Mouse (Mus musculus): Measurements from ENCODE around the gene Ptrh1. TPM values are rescaled to one million over a fixed set of nuclear protein-coding genes. Genes with fewer than 3 reads are reported as not detected.

Ptrh1 gene
- polyA plus RNA-seq, 1 experiment from 2014 or later: 3.3 TPM

- Histone ChIP-seq H3K4me1 (no peaks in the 10 kb centered on the region), H3K36me3 (peaks cover 19% of the 10 kb centered on the region; the same call in 1 of the 2 replicates), H3K9me3 (no peaks in the 10 kb centered on the region), H3K4me3 (no peak overlapping the region), H3K4me2 (replicated peaks) (no peak overlapping the region), H3K9ac (no peak overlapping the region), H3K27me3 (no peaks in the 10 kb centered on the region), H3K27ac (no peak overlapping the region)
- no peak for ATAC-seq (ENCODE audit: insufficient number of reproducible peaks, insufficient read depth, low FRiP score, low TSS enrichment)
- 92% methylated on average over 14 of the region's 14 CpGs for WGBS
Measured at GRCm38 (mm10) chr2:32808816-32809566, 33.4 kb downstream of the Ptrh1 start.

- Histone ChIP-seq H3K36me3 (peaks cover 20% of the 10 kb centered on the region; the same call in 1 of the 2 replicates), H3K9me3 (no peaks in the 10 kb centered on the region), H3K4me2 (replicated peaks) (no peak overlapping the region), H3K27ac (no peak overlapping the region), H3K4me3 (no peak overlapping the region), H3K4me1 (no peaks in the 10 kb centered on the region), H3K9ac (no peak overlapping the region), H3K27me3 (no peaks in the 10 kb centered on the region)
- 77% methylated on average over 8 of the region's 8 CpGs for WGBS
- no peak for ATAC-seq (ENCODE audit: insufficient number of reproducible peaks, insufficient read depth, low FRiP score, low TSS enrichment)
Measured at GRCm38 (mm10) chr2:32811959-32812358, 36.4 kb downstream of the Ptrh1 start.

GRCm38 (mm10) chr2:32816497-32816896, 40.9 kb downstream of the Ptrh1 start:
- no peaks in the 10 kb centered on the region for H3K27me3 ChIP-seq
- peaks cover 20% of the 10 kb centered on the region; the same call in 1 of the 2 replicates for H3K36me3 ChIP-seq
- H3K4me3 ChIP-seq: no peak overlapping the region
- ATAC-seq (ENCODE audit: insufficient number of reproducible peaks, insufficient read depth, low FRiP score, low TSS enrichment): no peak
- H3K27ac ChIP-seq: no peak overlapping the region
- no peak overlapping the region for H3K9ac ChIP-seq
- no peak overlapping the region for H3K4me2 ChIP-seq (replicated peaks)
- 96% methylated on average over 2 of the region's 2 CpGs for WGBS
- H3K4me1 ChIP-seq: no peaks in the 10 kb centered on the region
- no peaks in the 10 kb centered on the region for H3K9me3 ChIP-seq

- Histone ChIP-seq H3K4me3 (no peak overlapping the region), H3K27ac (no peak overlapping the region), H3K4me2 (replicated peaks) (no peak overlapping the region), H3K4me1 (no peaks in the 10 kb centered on the region), H3K36me3 (peaks cover 18% of the 10 kb centered on the region; the same call in 1 of the 2 replicates), H3K9me3 (no peaks in the 10 kb centered on the region), H3K27me3 (no peaks in the 10 kb centered on the region), H3K9ac (no peak overlapping the region)
- 67% methylated on average over 17 of the region's 17 CpGs for WGBS
- ATAC-seq (ENCODE audit: insufficient number of reproducible peaks, insufficient read depth, low FRiP score, low TSS enrichment): no peak
Measured at GRCm38 (mm10) chr2:32816946-32817581, 41.5 kb downstream of the Ptrh1 start.

GRCm38 (mm10) chr2:32817589-32817988, 42.0 kb downstream of the Ptrh1 start:
- Histone ChIP-seq H3K27me3 (no peaks in the 10 kb centered on the region), H3K9me3 (no peaks in the 10 kb centered on the region), H3K4me3 (no peak overlapping the region), H3K27ac (no peak overlapping the region), H3K4me2 (replicated peaks) (no peak overlapping the region), H3K4me1 (no peaks in the 10 kb centered on the region), H3K9ac (no peak overlapping the region), H3K36me3 (peaks cover 17% of the 10 kb centered on the region; the same call in 1 of the 2 replicates)
- ATAC-seq (ENCODE audit: insufficient number of reproducible peaks, insufficient read depth, low FRiP score, low TSS enrichment): no peak
- 71% methylated on average over 7 of the region's 7 CpGs for WGBS

GRCm38 (mm10) chr2:32818208-32818607, 42.6 kb downstream of the Ptrh1 start:
- no peak overlapping the region for H3K4me2 ChIP-seq (replicated peaks)
- no peak overlapping the region for H3K4me3 ChIP-seq
- no peak overlapping the region for H3K9ac ChIP-seq
- H3K27me3 ChIP-seq: no peaks in the 10 kb centered on the region
- no peaks in the 10 kb centered on the region for H3K9me3 ChIP-seq
- ATAC-seq (ENCODE audit: insufficient number of reproducible peaks, insufficient read depth, low FRiP score, low TSS enrichment): no peak
- peaks cover 3% of the 10 kb centered on the region; the same call in 1 of the 2 replicates for H3K4me1 ChIP-seq
- peaks cover 11% of the 10 kb centered on the region; the same call in 1 of the 2 replicates for H3K36me3 ChIP-seq
- 96% methylated on average over 5 of the region's 5 CpGs for whole genome bisulfite sequencing
- H3K27ac ChIP-seq: no peak overlapping the region

GRCm38 (mm10) chr2:32821041-32821802, 45.6 kb downstream of the Ptrh1 start:
- ATAC-seq (ENCODE audit: insufficient number of reproducible peaks, insufficient read depth, low FRiP score, low TSS enrichment): no peak
- no peak overlapping the region for H3K4me2 ChIP-seq (replicated peaks)
- H3K4me3 ChIP-seq: no peak overlapping the region
- no peak overlapping the region for H3K9ac ChIP-seq
- H3K9me3 ChIP-seq: no peaks in the 10 kb centered on the region
- no peak overlapping the region for H3K27ac ChIP-seq
- H3K4me1 ChIP-seq: peaks cover 16% of the 10 kb centered on the region
- whole genome bisulfite sequencing: 72% methylated on average over 11 of the region's 11 CpGs
- H3K36me3 ChIP-seq: peaks cover 5% of the 10 kb centered on the region; the same call in 1 of the 2 replicates
- no peaks in the 10 kb centered on the region for H3K27me3 ChIP-seq

- H3K4me3 ChIP-seq: no peak overlapping the region
- no peaks in the 10 kb centered on the region for H3K27me3 ChIP-seq
- no peak overlapping the region for H3K9ac ChIP-seq
- no peaks in the 10 kb centered on the region for H3K9me3 ChIP-seq
- H3K36me3 ChIP-seq: peaks cover 5% of the 10 kb centered on the region; the same call in 1 of the 2 replicates
- H3K27ac ChIP-seq: no peak overlapping the region
- H3K4me1 ChIP-seq: peaks cover 16% of the 10 kb centered on the region
- no peak for ATAC-seq (ENCODE audit: insufficient number of reproducible peaks, insufficient read depth, low FRiP score, low TSS enrichment)
- 72% methylated on average over 6 of the region's 6 CpGs for WGBS
- no peak overlapping the region for H3K4me2 ChIP-seq (replicated peaks)
Measured at GRCm38 (mm10) chr2:32822643-32823042, 47.1 kb downstream of the Ptrh1 start.

GRCm38 (mm10) chr2:32823153-32823552, 47.6 kb downstream of the Ptrh1 start:
- ATAC-seq (ENCODE audit: insufficient number of reproducible peaks, insufficient read depth, low FRiP score, low TSS enrichment): no peak
- H3K4me2 ChIP-seq (replicated peaks): no peak overlapping the region
- no peaks in the 10 kb centered on the region for H3K27me3 ChIP-seq
- no peaks in the 10 kb centered on the region for H3K9me3 ChIP-seq
- H3K4me1 ChIP-seq: peaks cover 16% of the 10 kb centered on the region
- H3K4me3 ChIP-seq: no peak overlapping the region
- 0 out of 2 replicates have a peak overlapping the region, but pooled peaks have one; percentile 23 for H3K27ac ChIP-seq
- H3K36me3 ChIP-seq: peaks cover 2% of the 10 kb centered on the region; the same call in 1 of the 2 replicates
- H3K9ac ChIP-seq: peak overlapping the region; percentile 7; the same call in 1 of the 2 replicates
- 40% methylated on average over 11 of the region's 11 CpGs for WGBS

- no peaks in the 10 kb centered on the region for H3K36me3 ChIP-seq
- H3K27me3 ChIP-seq: no peaks in the 10 kb centered on the region
- peak overlapping the region; percentile 7; the same call in 1 of the 2 replicates for H3K9ac ChIP-seq
- WGBS: 56% methylated on average over 8 of the region's 8 CpGs
- H3K27ac ChIP-seq: 0 out of 2 replicates have a peak overlapping the region, but pooled peaks have one; percentile 23
- no peak overlapping the region for H3K4me3 ChIP-seq
- no peak overlapping the region for H3K4me2 ChIP-seq (replicated peaks)
- H3K4me1 ChIP-seq: peaks cover 16% of the 10 kb centered on the region
- ATAC-seq (ENCODE audit: insufficient number of reproducible peaks, insufficient read depth, low FRiP score, low TSS enrichment): no peak
- H3K9me3 ChIP-seq: no peaks in the 10 kb centered on the region
Measured at GRCm38 (mm10) chr2:32823579-32824154, 48.1 kb downstream of the Ptrh1 start.

- Histone ChIP-seq H3K9ac (no peak overlapping the region), H3K4me1 (peaks cover 16% of the 10 kb centered on the region), H3K36me3 (no peaks in the 10 kb centered on the region), H3K9me3 (no peaks in the 10 kb centered on the region), H3K27ac (0 out of 2 replicates have a peak overlapping the region, but pooled peaks have one; percentile 2), H3K4me2 (replicated peaks) (no peak overlapping the region), H3K27me3 (no peaks in the 10 kb centered on the region), H3K4me3 (no peak overlapping the region)
- ATAC-seq (ENCODE audit: insufficient number of reproducible peaks, insufficient read depth, low FRiP score, low TSS enrichment): no peak
- WGBS: 32% methylated on average over 8 of the region's 8 CpGs
Measured at GRCm38 (mm10) chr2:32824181-32824580, 48.6 kb downstream of the Ptrh1 start.
